Comparison of ENCODE assay signal across 8 mouse cellular contexts in the genomic region with DNA sequence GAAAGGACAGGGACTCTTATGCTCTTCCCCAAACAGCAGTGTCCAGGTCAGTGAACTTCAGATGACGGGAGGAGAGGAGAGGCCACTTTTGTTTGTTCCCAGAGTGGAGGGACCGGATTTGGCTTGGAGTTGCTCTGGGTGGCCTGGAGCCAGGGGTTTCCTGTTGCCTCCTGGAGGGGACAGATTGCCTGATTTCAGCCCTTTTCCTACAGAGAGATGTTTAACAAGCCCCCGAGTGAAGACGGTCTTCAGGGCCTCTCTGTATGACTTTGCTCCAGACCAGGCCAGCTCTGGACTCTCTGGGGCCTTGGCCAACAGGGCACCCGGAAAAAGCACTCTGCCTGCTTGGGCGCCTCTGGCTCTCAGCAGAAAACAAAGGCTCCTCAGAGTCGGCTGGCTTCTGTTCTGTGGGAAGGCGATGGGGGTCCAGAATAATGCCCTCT. TPM values are rescaled to one million over a fixed set of nuclear protein-coding genes. Genes with fewer than 3 reads are reported as not detected.
DNase-seq lines count a peak whose midpoint lies in the region; ATAC-seq and TF ChIP-seq lines count a peak whose summit lies in the region.

No protein-coding gene starts in this region.

- H3K36me3 ChIP-seq in intestine, embryonic 14.5 days (ENCODE audit: control insufficient read depth, insufficient read depth, low read length) = peaks cover 20% of the 10 kb centered on the region
- peaks cover 10% of the 10 kb centered on the region for H3K36me3 ChIP-seq in liver, postnatal 0 days (replicated peaks; ENCODE audit: insufficient read depth, low read length)
- peaks cover 15% of the 10 kb centered on the region for H3K36me3 ChIP-seq in stomach, embryonic 14.5 days (ENCODE audit: control insufficient read depth, insufficient read depth, low read length)

- H3K9ac ChIP-seq in intestine, embryonic 14.5 days (ENCODE audit: low read length) = no peak overlapping the region
- peak overlapping the region; percentile 56 for H3K9ac ChIP-seq in liver, postnatal 0 days (replicated peaks)
- no peak overlapping the region for H3K9ac ChIP-seq in stomach, embryonic 14.5 days (replicated peaks; ENCODE audit: low read depth, low read length)

- H3K4me1 ChIP-seq in cerebellum, adult 2 months (ENCODE audit: control insufficient read depth, insufficient read depth, low read length) = peaks cover under 1% of the 10 kb centered on the region; the same call in 1 of the 2 replicates
- H3K4me1 ChIP-seq in intestine, embryonic 14.5 days (replicated peaks; ENCODE audit: control insufficient read depth, insufficient read depth, low read length) = peaks cover 30% of the 10 kb centered on the region
- peaks cover 34% of the 10 kb centered on the region for H3K4me1 ChIP-seq in liver, postnatal 0 days (ENCODE audit: insufficient read depth)
- H3K4me1 ChIP-seq in stomach, embryonic 14.5 days (ENCODE audit: control insufficient read depth, insufficient read depth, low read length) = peaks cover 32% of the 10 kb centered on the region

- ATAC-seq in intestine, embryonic 14.5 days (replicated peaks; ENCODE audit: low FRiP score, low TSS enrichment, low read depth) = no peak
- ATAC-seq in liver, postnatal 0 days = peak; percentile 12; the same call in 1 of the 2 replicates
- no peak for ATAC-seq in stomach, embryonic 14.5 days (ENCODE audit: insufficient number of reproducible peaks, insufficient read depth, low FRiP score, low read depth)
- ATAC-seq in inflammation-experienced regulatory T-cells, adult 6 months = no peak

- no peak for TF ChIP-seq CTCF in cerebellum, adult 2 months (IDR thresholded peaks at IDR 0.05; ENCODE audit: borderline replicate concordance, insufficient read depth, low read depth, low read length)
- TF ChIP-seq CTCF in liver, postnatal 0 days (IDR thresholded peaks at IDR 0.05; ENCODE audit: low read depth) = no peak

- H3K4me2 ChIP-seq in intestine, embryonic 14.5 days (ENCODE audit: low read length) = peak overlapping the region; percentile 50
- H3K4me2 ChIP-seq in liver, postnatal 0 days (ENCODE audit: low read depth, low read length) = peak overlapping the region; percentile 87
- H3K4me2 ChIP-seq in stomach, embryonic 14.5 days (replicated peaks; ENCODE audit: low read depth, low read length) = peak overlapping the region; percentile 61

- no peak overlapping the region; the same call in 1 of the 2 replicates for H3K27ac ChIP-seq in cerebellum, adult 2 months (ENCODE audit: insufficient read depth, low read length)
- peak overlapping the region; percentile 59; the same call in 1 of the 2 replicates for H3K27ac ChIP-seq in intestine, embryonic 14.5 days (ENCODE audit: low read depth)
- peak overlapping the region; percentile 74 for H3K27ac ChIP-seq in liver, postnatal 0 days (ENCODE audit: low read depth)
- H3K27ac ChIP-seq in stomach, embryonic 14.5 days (ENCODE audit: low read length) = peak overlapping the region; percentile 59; the same call in 1 of the 2 replicates

- WGBS in cerebellum, adult 2 months = 20% methylated on average over 8 of the region's 8 CpGs
- WGBS in intestine, embryonic 14.5 days = 59% methylated on average over 8 of the region's 8 CpGs
- WGBS in liver, postnatal 0 days (ENCODE audit: insufficient replicate concordance) = 23% methylated on average over 8 of the region's 8 CpGs
- WGBS in stomach, embryonic 14.5 days = 60% methylated on average over 8 of the region's 8 CpGs

- H3K9me3 ChIP-seq in intestine, embryonic 14.5 days (ENCODE audit: control insufficient read depth, low read length) = no peaks in the 10 kb centered on the region
- H3K9me3 ChIP-seq in liver, postnatal 0 days (ENCODE audit: low read length) = no peaks in the 10 kb centered on the region
- no peaks in the 10 kb centered on the region for H3K9me3 ChIP-seq in stomach, embryonic 14.5 days (ENCODE audit: control insufficient read depth, low read depth, low read length)

- no peak for TF ChIP-seq EP300 in liver, postnatal 0 days (IDR thresholded peaks at IDR 0.05; ENCODE audit: low read depth)

- H3K4me3 ChIP-seq in cerebellum, adult 2 months (replicated peaks; ENCODE audit: insufficient read depth, low read depth, low read length) = no peak overlapping the region
- peak overlapping the region; percentile 48; the same call in 1 of the 2 replicates for H3K4me3 ChIP-seq in intestine, embryonic 14.5 days (ENCODE audit: low read depth, low read length)
- H3K4me3 ChIP-seq in liver, postnatal 0 days (ENCODE audit: low read depth, low read length) = peak overlapping the region; percentile 50
- peak overlapping the region; percentile 42; the same call in 1 of the 2 replicates for H3K4me3 ChIP-seq in stomach, embryonic 14.5 days (ENCODE audit: low read depth, low read length)

- no peaks in the 10 kb centered on the region for H3K27me3 ChIP-seq in cerebellum, adult 2 months (ENCODE audit: control insufficient read depth, insufficient read depth, low read length)
- H3K27me3 ChIP-seq in intestine, embryonic 14.5 days (replicated peaks; ENCODE audit: control insufficient read depth, insufficient read depth, low read length) = peaks cover 14% of the 10 kb centered on the region
- H3K27me3 ChIP-seq in liver, postnatal 0 days (ENCODE audit: insufficient read depth, low read length) = peaks cover 32% of the 10 kb centered on the region
- peaks cover 3% of the 10 kb centered on the region; the same call in 1 of the 2 replicates for H3K27me3 ChIP-seq in stomach, embryonic 14.5 days (ENCODE audit: control insufficient read depth, insufficient read depth, low read length)

- no peak for TF ChIP-seq POLR2A in cerebellum, adult 2 months (IDR thresholded peaks at IDR 0.05; ENCODE audit: borderline replicate concordance, insufficient read depth, low read length)

- peak; percentile 31 to 47 for DNase-seq in cerebellum, adult 2 months
- DNase-seq in cerebellum, postnatal 36 days = no peak
- DNase-seq in adrenal gland, postnatal 14 days = peak; percentile 73
- DNase-seq in heart, adult 11 months = peak; percentile 98
- DNase-seq in intestine, embryonic 14.5 days (ENCODE audit: low spot score) = no peak
- peak; percentile 59 for DNase-seq in liver, postnatal 0 days

RNA-seq across cellular contexts. Expression of a gene that starts 1.5 kb away (rescaled TPM):
- polyA plus RNA-seq in cerebellum, adult 2 months (2012; rRNA removed) = 66.2 and 67.0 TPM in 2 replicates
- 152 and 174 TPM in 2 replicates for total RNA-seq in adrenal gland, postnatal 14 days (2021)
- polyA plus RNA-seq in intestine, embryonic 14.5 days (2014; fragmentation: Nextera tagmentation; extraction: Ambion mirVana) = 124 and 129 TPM in 2 replicates
- 65.1 and 67.4 TPM in 2 replicates for polyA plus RNA-seq in liver, postnatal 0 days (2015; fragmentation: Nextera tagmentation; extraction: Ambion mirVana)
- 118 and 124 TPM in 2 replicates for polyA plus RNA-seq in stomach, embryonic 14.5 days (2014; fragmentation: Nextera tagmentation; extraction: Ambion mirVana)
- 10 to 100 TPM in 1 of 3 experiments, 1 to 10 TPM in 2; 4.9 to 10.4 (median 6.0) TPM for polyA plus RNA-seq in inflammation-experienced regulatory T-cells, adult 6 months (2017; shearing (Covaris generic))

RNA-seq across cellular contexts. Expression of a gene that starts 4.6 kb away (rescaled TPM):
- 44.5 and 55.5 TPM in 2 replicates for polyA plus RNA-seq in cerebellum, adult 2 months (2012; rRNA removed)
- 79.4 and 132 TPM in 2 replicates for total RNA-seq in adrenal gland, postnatal 14 days (2021)
- 266 and 312 TPM in 2 replicates for polyA plus RNA-seq in intestine, embryonic 14.5 days (2014; fragmentation: Nextera tagmentation; extraction: Ambion mirVana)
- 174 and 181 TPM in 2 replicates for polyA plus RNA-seq in liver, postnatal 0 days (2015; fragmentation: Nextera tagmentation; extraction: Ambion mirVana)
- 233 and 261 TPM in 2 replicates for polyA plus RNA-seq in stomach, embryonic 14.5 days (2014; fragmentation: Nextera tagmentation; extraction: Ambion mirVana)
- polyA plus RNA-seq in inflammation-experienced regulatory T-cells, adult 6 months (2017; shearing (Covaris generic)) = 1,000 to 10,000 TPM in 1 of 3 experiments, 100 to 1,000 TPM in 2; 839 to 2,286 (median 900) TPM

RNA-seq across cellular contexts. Expression of a gene that starts 14.7 kb away (rescaled TPM):
- polyA plus RNA-seq in cerebellum, adult 2 months (2012; rRNA removed) = 1.1 and 1.6 TPM in 2 replicates
- total RNA-seq in adrenal gland, postnatal 14 days (2021) = 3.1 and 3.7 TPM in 2 replicates
- 24.2 and 27.9 TPM in 2 replicates for polyA plus RNA-seq in intestine, embryonic 14.5 days (2014; fragmentation: Nextera tagmentation; extraction: Ambion mirVana)
- 3.9 and 4.6 TPM in 2 replicates for polyA plus RNA-seq in liver, postnatal 0 days (2015; fragmentation: Nextera tagmentation; extraction: Ambion mirVana)
- 29.2 and 34.7 TPM in 2 replicates for polyA plus RNA-seq in stomach, embryonic 14.5 days (2014; fragmentation: Nextera tagmentation; extraction: Ambion mirVana)
- polyA plus RNA-seq in inflammation-experienced regulatory T-cells, adult 6 months (2017; shearing (Covaris generic)) = 10 to 100 TPM in 1 of 3 experiments, 1 to 10 TPM in 1, under 1 TPM in 1; 0.90 to 12.3 (median 3.1) TPM

RNA-seq across cellular contexts. Expression of a gene that starts 43.5 kb away (rescaled TPM):
- polyA plus RNA-seq in cerebellum, adult 2 months (2012; rRNA removed) = 60.4 and 61.4 TPM in 2 replicates
- 83.7 and 94.0 TPM in 2 replicates for total RNA-seq in adrenal gland, postnatal 14 days (2021)
- polyA plus RNA-seq in intestine, embryonic 14.5 days (2014; fragmentation: Nextera tagmentation; extraction: Ambion mirVana) = 17.6 and 21.3 TPM in 2 replicates
- polyA plus RNA-seq in liver, postnatal 0 days (2015; fragmentation: Nextera tagmentation; extraction: Ambion mirVana) = 3.6 and 3.9 TPM in 2 replicates
- polyA plus RNA-seq in stomach, embryonic 14.5 days (2014; fragmentation: Nextera tagmentation; extraction: Ambion mirVana) = 18.7 and 21.8 TPM in 2 replicates
- 10 to 100 TPM; 12.1 to 15.0 (median 13.8) TPM for polyA plus RNA-seq in inflammation-experienced regulatory T-cells, adult 6 months (2017; shearing (Covaris generic))

RNA-seq across cellular contexts. Expression of a gene that starts 44.2 kb away (rescaled TPM):
- polyA plus RNA-seq in cerebellum, adult 2 months (2012; rRNA removed) = 30.9 and 31.3 TPM in 2 replicates
- total RNA-seq in adrenal gland, postnatal 14 days (2021) = 3.4 and 4.7 TPM in 2 replicates
- polyA plus RNA-seq in intestine, embryonic 14.5 days (2014; fragmentation: Nextera tagmentation; extraction: Ambion mirVana) = 6.6 and 7.6 TPM in 2 replicates
- 0.20 and 0.21 TPM in 2 replicates for polyA plus RNA-seq in liver, postnatal 0 days (2015; fragmentation: Nextera tagmentation; extraction: Ambion mirVana)
- polyA plus RNA-seq in stomach, embryonic 14.5 days (2014; fragmentation: Nextera tagmentation; extraction: Ambion mirVana) = 6.3 and 7.2 TPM in 2 replicates
- polyA plus RNA-seq in inflammation-experienced regulatory T-cells, adult 6 months (2017; shearing (Covaris generic)) = under 1 TPM in 1 of 3 experiments, not detected in 2; 0.23 TPM

Comparison
In these comparisons a context has a peak if more than half of its experiments do, and no peak if none do; other contexts are left out.
1. DNase-seq: peak in cerebellum, adult 2 months (2 of 2), adrenal gland, postnatal 14 days (single experiment), heart, adult 11 months (single experiment) and liver, postnatal 0 days (single experiment); none in cerebellum, postnatal 36 days (0 of 2) and intestine, embryonic 14.5 days (single experiment).
2. Peak in every context shown above with its lines, with median percentiles within 50 percentile points of each other: H3K4me2 ChIP-seq.